Mouse (Mus musculus): Measurements from ENCODE around the gene Stk39.

Gene Stk39

GRCm38 (mm10) chr2:68345269-68345668 lies 126.8 kb downstream of the Stk39 start:
- no peak for DNase-seq (ENCODE audit: low spot score)

- no peak for DNase-seq (ENCODE audit: low spot score)
Measured at GRCm38 (mm10) chr2:68343751-68344150, 128.3 kb downstream of the Stk39 start.

GRCm38 (mm10) chr2:68342122-68342646 lies 129.9 kb downstream of the Stk39 start:
- no peak for DNase-seq (ENCODE audit: low spot score)

GRCm38 (mm10) chr2:68336913-68337312 lies 135.2 kb downstream of the Stk39 start:
- DNase-seq (ENCODE audit: low spot score), result no peak

GRCm38 (mm10) chr2:68334945-68335344 lies 137.1 kb downstream of the Stk39 start:
- no peak for DNase-seq (ENCODE audit: low spot score)

GRCm38 (mm10) chr2:68325306-68325705 lies 146.8 kb downstream of the Stk39 start:
- DNase-seq (ENCODE audit: low spot score), result no peak

- DNase-seq (ENCODE audit: low spot score), result no peak
Measured at GRCm38 (mm10) chr2:68321230-68321629, 150.8 kb downstream of the Stk39 start.

- DNase-seq (ENCODE audit: low spot score), result no peak
Measured at GRCm38 (mm10) chr2:68320670-68321069, 151.4 kb downstream of the Stk39 start.

- no peak for DNase-seq (ENCODE audit: low spot score)
Measured at GRCm38 (mm10) chr2:68318452-68318851, 153.6 kb downstream of the Stk39 start.

GRCm38 (mm10) chr2:68317895-68318294 lies 154.2 kb downstream of the Stk39 start:
- no peak for DNase-seq (ENCODE audit: low spot score)

- no peak for DNase-seq (ENCODE audit: low spot score)
Measured at GRCm38 (mm10) chr2:68317452-68317851, 154.6 kb downstream of the Stk39 start.

GRCm38 (mm10) chr2:68315258-68315657 lies 156.8 kb downstream of the Stk39 start:
- DNase-seq (ENCODE audit: low spot score), result no peak

GRCm38 (mm10) chr2:68310121-68310520 lies 161.9 kb downstream of the Stk39 start:
- no peak for DNase-seq (ENCODE audit: low spot score)

- no peak for DNase-seq (ENCODE audit: low spot score)
Measured at GRCm38 (mm10) chr2:68306519-68306918, 165.5 kb downstream of the Stk39 start.

GRCm38 (mm10) chr2:68304771-68305460 lies 167.2 kb downstream of the Stk39 start:
- DNase-seq (ENCODE audit: low spot score), result no peak

GRCm38 (mm10) chr2:68301811-68302542 lies 170.1 kb downstream of the Stk39 start:
- DNase-seq (ENCODE audit: low spot score), result no peak

GRCm38 (mm10) chr2:68298356-68298755 lies 173.7 kb downstream of the Stk39 start:
- DNase-seq (ENCODE audit: low spot score), result no peak

GRCm38 (mm10) chr2:68297955-68298354 lies 174.1 kb downstream of the Stk39 start:
- DNase-seq (ENCODE audit: low spot score), result no peak

GRCm38 (mm10) chr2:68296743-68297142 lies 175.3 kb downstream of the Stk39 start:
- no peak for DNase-seq (ENCODE audit: low spot score)

- no peak for DNase-seq (ENCODE audit: low spot score)
Measured at GRCm38 (mm10) chr2:68292539-68293320, 179.3 kb downstream of the Stk39 start.

- DNase-seq (ENCODE audit: low spot score), result no peak
Measured at GRCm38 (mm10) chr2:68291895-68292294, 180.2 kb downstream of the Stk39 start.

- no peak for DNase-seq (ENCODE audit: low spot score)
Measured at GRCm38 (mm10) chr2:68289961-68290360, 182.1 kb downstream of the Stk39 start.

GRCm38 (mm10) chr2:68289177-68289576 lies 182.9 kb downstream of the Stk39 start:
- DNase-seq (ENCODE audit: low spot score), result no peak

All from urinary bladder, postnatal 10 days (tissue).